Mouse (Mus musculus) brain, embryonic 14.5 days (tissue): ENCODE results near the gene Cyp20a1. TPM values are rescaled to one million over a fixed set of nuclear protein-coding genes. Genes with fewer than 3 reads are reported as not detected.

Experiments
- DNase-seq: peaks from one replicate; pipeline ENCODE4 v3.0.0-alpha.2; 2011; ENCODE audit warnings: low read depth
- CTCF ChIP-seq: fragments of 200-500 bp; IDR thresholded peaks from 2 replicates; pipeline ENCODE4 v1.5.1; 2012; ENCODE audit warnings: inconsistent platforms, mild to moderate bottlenecking, moderate library complexity, borderline replicate concordance; ENCODE audit not compliant: insufficient read depth, insufficient read length; ENCODE audit errors: extremely low read depth
- POLR2A ChIP-seq: fragments of 200-500 bp; IDR thresholded peaks from 2 replicates; pipeline ENCODE4 v1.6.1; 2012; ENCODE audit warnings: mild to moderate bottlenecking, inconsistent platforms, borderline replicate concordance; ENCODE audit not compliant: poor library complexity, insufficient read depth, insufficient read length, severe bottlenecking; ENCODE audit errors: extremely low read depth
- polyA plus RNA-seq: library from polyadenylated mRNA; depleted of rRNA; stranded (reverse); fragments of >200 nt; gene quantifications from 2 replicates; pipeline ENCODE4 v1.2.3, GENCODE M21; 2012; rRNA removed

Cyp20a1 gene
- polyA plus RNA-seq, 1 experiment, result 13.5 TPM

DNA sequence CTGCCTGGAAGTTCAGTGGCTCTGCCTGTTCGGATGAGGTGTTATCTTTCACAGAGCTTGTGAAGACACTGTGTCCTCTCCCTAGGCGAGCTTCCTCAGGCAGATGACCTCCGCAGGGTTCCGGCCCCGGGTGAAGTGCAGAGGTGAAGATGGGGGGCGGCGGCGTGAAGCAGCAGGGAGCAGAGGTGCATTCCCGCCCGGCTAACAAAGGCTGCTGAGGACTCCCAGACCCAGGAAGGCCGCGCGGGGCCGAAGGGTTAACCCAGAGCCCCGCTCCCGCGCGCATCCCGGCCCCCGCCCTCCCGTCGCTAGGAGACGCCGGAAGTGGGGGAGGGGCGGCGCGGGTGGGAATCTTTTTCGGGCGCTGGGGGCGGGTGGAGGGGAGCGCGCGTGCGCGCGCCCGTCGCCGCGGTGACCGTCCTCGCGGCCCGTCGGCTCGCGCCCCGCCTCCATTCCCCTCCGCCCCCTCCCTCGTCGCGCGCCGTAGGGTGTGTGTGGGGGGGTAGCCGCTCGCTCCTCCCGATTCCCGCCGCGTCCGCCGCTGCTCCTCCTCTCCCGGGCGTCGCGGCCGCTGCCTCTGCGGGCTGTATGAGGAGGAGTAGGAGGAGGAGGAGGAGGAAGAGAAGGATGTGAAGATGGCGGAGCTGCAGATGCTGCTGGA lies 66.2 kb downstream of the Cyp20a1 start, which contains the start of gene Abi2:
TSS of gene Abi2 (plus strand) at position 452 of the 661 bp plus-strand sequence.
- TF ChIP-seq CTCF, result no peak
- TF ChIP-seq POLR2A, result peak; percentile 55

GRCm38 (mm10) chr1:60409928-60410817 lies 67.0 kb downstream of the Cyp20a1 start:
- TF ChIP-seq CTCF, result no peak
- TF ChIP-seq POLR2A, result 0 out of 2 replicates have a peak, but pooled peaks have one; percentile 10
- peak; percentile 62 for DNase-seq

More for the DNA sequence above, 66.2 kb downstream of the Cyp20a1 start, which contains the start of gene Abi2:
- DNase-seq, result peak; percentile 97

- peak; percentile 51 for DNase-seq
- TF ChIP-seq CTCF, result no peak
- no peak for TF ChIP-seq POLR2A
These were observed 73.6 kb downstream of the Cyp20a1 start for GRCm38 (mm10) chr1:60416724-60417123.

GRCm38 (mm10) chr1:60423882-60424281 lies 80.8 kb downstream of the Cyp20a1 start:
- no peak for DNase-seq
- TF ChIP-seq POLR2A, result no peak
- TF ChIP-seq CTCF, result no peak; the same call in 1 of the 2 replicates

DNA sequence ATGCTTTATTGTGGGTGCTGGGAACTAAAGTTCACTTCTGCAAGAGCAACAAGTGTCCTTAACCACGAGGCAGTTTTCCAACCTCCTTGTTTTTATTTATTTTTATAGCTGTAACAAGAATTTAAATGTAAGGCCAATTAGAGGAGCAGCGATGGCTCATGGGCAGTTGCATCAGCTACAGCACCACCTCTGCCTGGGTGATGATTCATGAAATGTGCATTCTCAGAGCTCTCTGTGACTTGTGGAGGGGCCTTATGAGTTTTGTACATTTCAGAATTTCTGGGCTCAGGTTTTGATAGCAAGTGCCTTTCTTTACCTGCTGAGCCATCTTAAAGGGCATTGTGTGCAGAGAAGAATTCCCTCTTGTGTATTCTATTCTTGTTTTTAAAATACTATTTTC lies 85.2 kb downstream of the Cyp20a1 start:
- no peak for TF ChIP-seq POLR2A
- no peak for TF ChIP-seq CTCF
- DNase-seq, result no peak

GRCm38 (mm10) chr1:60428932-60429331 lies 85.8 kb downstream of the Cyp20a1 start:
- TF ChIP-seq POLR2A (no peak), CTCF (peak; percentile 69)
- DNase-seq, result peak; percentile 48

GRCm38 (mm10) chr1:60431531-60431930 lies 88.4 kb downstream of the Cyp20a1 start:
- TF ChIP-seq CTCF, result no peak
- TF ChIP-seq POLR2A, result no peak
- DNase-seq, result no peak

DNA sequence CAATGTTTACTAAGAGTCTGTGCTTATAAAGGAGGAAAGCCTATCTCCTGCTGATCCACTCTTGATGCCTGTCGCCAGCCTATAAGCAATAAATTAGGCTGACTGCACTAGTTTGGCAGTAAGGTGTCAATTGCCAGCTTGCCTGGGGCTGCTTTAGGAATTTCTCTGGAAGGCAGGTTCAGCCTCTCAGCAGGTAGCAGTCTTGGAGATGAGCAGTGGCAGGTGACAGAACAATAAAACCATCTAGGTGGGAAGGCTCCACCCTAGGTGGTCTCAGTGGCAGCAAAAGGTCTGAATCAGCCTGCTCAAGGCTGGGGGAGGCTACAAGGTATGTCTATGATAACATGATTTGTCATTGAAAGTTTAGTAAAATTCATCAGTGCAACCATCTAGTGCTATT lies 89.4 kb downstream of the Cyp20a1 start:
- TF ChIP-seq CTCF, result no peak
- TF ChIP-seq POLR2A, result no peak
- DNase-seq, result no peak

Other genes starting within 250 kb of the Cyp20a1 start
- gene Carf, start 245.1 kb upstream of the Cyp20a1 start, polyA plus RNA-seq, result 7.1 and 8.3 TPM in 2 replicates
- gene Wdr12, start 244.7 kb upstream of the Cyp20a1 start, polyA plus RNA-seq, result 18.5 and 19.0 TPM in 2 replicates
- gene Nbeal1, start 162.7 kb upstream of the Cyp20a1 start, polyA plus RNA-seq, result 7.5 and 8.5 TPM in 2 replicates
- gene Abi2, start 66.3 kb downstream of the Cyp20a1 start, polyA plus RNA-seq, result 65.4 and 89.2 TPM in 2 replicates
- 20.7 and 34.2 TPM in 2 replicates for gene Raph1, start 223.8 kb downstream of the Cyp20a1 start, polyA plus RNA-seq